Mouse (Mus musculus): ENCODE measurements around the gene Cox20. TPM values are rescaled to one million over a fixed set of nuclear protein-coding genes. Genes with fewer than 3 reads are reported as not detected.

Gene Cox20
- polyA plus RNA-seq, 1 experiment, result 82.0 TPM

DNA sequence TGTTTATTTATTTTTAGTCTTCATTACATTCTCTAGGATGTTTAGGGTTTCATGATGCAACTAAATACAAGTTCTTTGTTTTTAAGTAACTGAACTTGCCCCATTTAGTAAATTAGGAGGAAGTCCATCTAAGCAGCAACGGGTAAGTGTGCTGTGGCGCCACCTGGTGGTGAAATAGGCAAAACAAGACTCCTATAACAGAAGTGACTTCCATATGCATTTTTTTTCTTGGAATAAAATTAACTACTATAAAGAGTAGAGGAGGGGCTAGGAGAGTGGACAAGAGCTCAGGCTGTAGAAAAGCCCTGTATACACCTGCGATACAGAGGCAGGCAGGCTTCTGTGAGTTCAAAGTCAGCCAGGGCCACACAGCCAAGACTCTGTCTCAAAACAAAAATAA lies 15.5 kb upstream of the Cox20 start:
- no peak for TF ChIP-seq POLR2A (IDR thresholded peaks at IDR 0.05; ENCODE audit: borderline replicate concordance, extremely low read depth, insufficient read depth, insufficient read length, poor library complexity, severe bottlenecking)
- peak; percentile 71; the same call in 1 of the 2 replicates for TF ChIP-seq CTCF (IDR thresholded peaks at IDR 0.05; ENCODE audit: borderline replicate concordance, extremely low read depth, insufficient read depth, insufficient read length)
- DNase-seq (ENCODE audit: low read depth), result peak; percentile 84

- no peak for DNase-seq (ENCODE audit: low read depth)
- TF ChIP-seq CTCF (IDR thresholded peaks at IDR 0.05; ENCODE audit: borderline replicate concordance, extremely low read depth, insufficient read depth, insufficient read length) (no peak), POLR2A (IDR thresholded peaks at IDR 0.05; ENCODE audit: borderline replicate concordance, extremely low read depth, insufficient read depth, insufficient read length, poor library complexity, severe bottlenecking) (no peak)
These were observed 9.4 kb upstream of the Cox20 start for GRCm38 (mm10) chr1:178309487-178309886.

- no peak for TF ChIP-seq POLR2A (IDR thresholded peaks at IDR 0.05; ENCODE audit: borderline replicate concordance, extremely low read depth, insufficient read depth, insufficient read length, poor library complexity, severe bottlenecking)
- TF ChIP-seq CTCF (IDR thresholded peaks at IDR 0.05; ENCODE audit: borderline replicate concordance, extremely low read depth, insufficient read depth, insufficient read length), result no peak
- DNase-seq (ENCODE audit: low read depth), result no peak
These were observed 8.8 kb upstream of the Cox20 start for GRCm38 (mm10) chr1:178310128-178310527.

DNA sequence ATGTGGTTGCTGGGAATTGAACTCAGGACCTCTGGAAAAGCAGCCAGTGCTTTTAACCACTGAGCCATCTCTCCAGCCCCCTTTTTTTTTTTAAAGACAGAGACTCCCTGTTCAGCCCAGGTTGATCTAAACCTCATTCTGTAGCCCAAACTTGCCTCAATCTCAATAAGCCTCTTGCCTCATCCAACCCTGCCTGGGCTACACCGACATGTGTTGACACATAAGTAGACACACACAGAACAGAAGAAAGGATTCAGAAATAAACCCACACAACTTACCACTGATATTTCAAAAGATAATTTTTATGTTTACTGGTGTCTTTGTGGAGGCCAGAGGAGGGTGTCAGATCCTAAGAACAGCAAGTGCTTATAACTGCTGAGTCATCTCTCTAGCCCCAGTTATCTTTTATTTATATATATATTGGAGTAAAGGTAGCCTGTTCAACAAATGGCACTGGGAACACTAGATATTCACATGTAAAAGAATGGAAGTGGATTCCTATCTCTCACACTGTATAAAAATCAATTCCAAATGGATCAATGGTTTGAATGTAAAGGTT lies 5.8 kb upstream of the Cox20 start:
- no peak for DNase-seq (ENCODE audit: low read depth)
- TF ChIP-seq CTCF (IDR thresholded peaks at IDR 0.05; ENCODE audit: borderline replicate concordance, extremely low read depth, insufficient read depth, insufficient read length), result no peak
- no peak for TF ChIP-seq POLR2A (IDR thresholded peaks at IDR 0.05; ENCODE audit: borderline replicate concordance, extremely low read depth, insufficient read depth, insufficient read length, poor library complexity, severe bottlenecking)

DNA sequence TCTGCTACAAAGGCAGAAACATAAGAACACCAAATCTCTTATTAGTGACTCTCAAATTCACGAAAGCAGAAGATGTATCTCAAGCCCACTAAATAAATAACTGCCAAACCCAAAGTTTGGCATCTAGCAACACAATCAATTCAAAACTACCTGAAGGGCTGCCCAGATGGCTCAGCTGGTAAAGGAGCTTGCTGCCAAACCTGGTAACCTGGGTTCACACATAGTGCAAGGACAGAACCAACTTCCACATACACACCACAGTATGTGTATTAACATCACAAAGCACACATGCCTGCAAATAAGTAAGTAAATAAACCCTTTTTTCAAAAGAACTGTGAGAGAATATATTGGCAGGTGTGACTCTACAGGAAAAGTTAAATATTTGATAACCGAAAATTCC lies 4.7 kb upstream of the Cox20 start:
- no peak for DNase-seq (ENCODE audit: low read depth)
- TF ChIP-seq CTCF (IDR thresholded peaks at IDR 0.05; ENCODE audit: borderline replicate concordance, extremely low read depth, insufficient read depth, insufficient read length), result no peak
- TF ChIP-seq POLR2A (IDR thresholded peaks at IDR 0.05; ENCODE audit: borderline replicate concordance, extremely low read depth, insufficient read depth, insufficient read length, poor library complexity, severe bottlenecking), result no peak

- DNase-seq (ENCODE audit: low read depth), result peak; percentile 59
These were observed 1.5 kb upstream of the Cox20 start for GRCm38 (mm10) chr1:178317275-178318001.

GRCm38 (mm10) chr1:178318002-178318388 lies 935 bp upstream of the Cox20 start:
- TF ChIP-seq CTCF (IDR thresholded peaks at IDR 0.05; ENCODE audit: borderline replicate concordance, extremely low read depth, insufficient read depth, insufficient read length) (no peak), POLR2A (IDR thresholded peaks at IDR 0.05; ENCODE audit: borderline replicate concordance, extremely low read depth, insufficient read depth, insufficient read length, poor library complexity, severe bottlenecking) (no peak)
- peak; percentile 97 for DNase-seq (ENCODE audit: low read depth)

More at GRCm38 (mm10) chr1:178317275-178318001, 1.5 kb upstream of the Cox20 start:
- TF ChIP-seq POLR2A (IDR thresholded peaks at IDR 0.05; ENCODE audit: borderline replicate concordance, extremely low read depth, insufficient read depth, insufficient read length, poor library complexity, severe bottlenecking) (no peak), CTCF (IDR thresholded peaks at IDR 0.05; ENCODE audit: borderline replicate concordance, extremely low read depth, insufficient read depth, insufficient read length) (no peak)

GRCm38 (mm10) chr1:178319295-178320037 lies 536 bp downstream of the Cox20 start:
- TF ChIP-seq POLR2A (IDR thresholded peaks at IDR 0.05; ENCODE audit: borderline replicate concordance, extremely low read depth, insufficient read depth, insufficient read length, poor library complexity, severe bottlenecking), result no peak

GRCm38 (mm10) chr1:178320038-178320722 lies 1.2 kb downstream of the Cox20 start:
- TF ChIP-seq POLR2A (IDR thresholded peaks at IDR 0.05; ENCODE audit: borderline replicate concordance, extremely low read depth, insufficient read depth, insufficient read length, poor library complexity, severe bottlenecking), result no peak
- no peak for TF ChIP-seq CTCF (IDR thresholded peaks at IDR 0.05; ENCODE audit: borderline replicate concordance, extremely low read depth, insufficient read depth, insufficient read length)
- DNase-seq (ENCODE audit: low read depth), result peak; percentile 58

More at GRCm38 (mm10) chr1:178319295-178320037, 536 bp downstream of the Cox20 start:
- DNase-seq (ENCODE audit: low read depth), result no peak

DNA sequence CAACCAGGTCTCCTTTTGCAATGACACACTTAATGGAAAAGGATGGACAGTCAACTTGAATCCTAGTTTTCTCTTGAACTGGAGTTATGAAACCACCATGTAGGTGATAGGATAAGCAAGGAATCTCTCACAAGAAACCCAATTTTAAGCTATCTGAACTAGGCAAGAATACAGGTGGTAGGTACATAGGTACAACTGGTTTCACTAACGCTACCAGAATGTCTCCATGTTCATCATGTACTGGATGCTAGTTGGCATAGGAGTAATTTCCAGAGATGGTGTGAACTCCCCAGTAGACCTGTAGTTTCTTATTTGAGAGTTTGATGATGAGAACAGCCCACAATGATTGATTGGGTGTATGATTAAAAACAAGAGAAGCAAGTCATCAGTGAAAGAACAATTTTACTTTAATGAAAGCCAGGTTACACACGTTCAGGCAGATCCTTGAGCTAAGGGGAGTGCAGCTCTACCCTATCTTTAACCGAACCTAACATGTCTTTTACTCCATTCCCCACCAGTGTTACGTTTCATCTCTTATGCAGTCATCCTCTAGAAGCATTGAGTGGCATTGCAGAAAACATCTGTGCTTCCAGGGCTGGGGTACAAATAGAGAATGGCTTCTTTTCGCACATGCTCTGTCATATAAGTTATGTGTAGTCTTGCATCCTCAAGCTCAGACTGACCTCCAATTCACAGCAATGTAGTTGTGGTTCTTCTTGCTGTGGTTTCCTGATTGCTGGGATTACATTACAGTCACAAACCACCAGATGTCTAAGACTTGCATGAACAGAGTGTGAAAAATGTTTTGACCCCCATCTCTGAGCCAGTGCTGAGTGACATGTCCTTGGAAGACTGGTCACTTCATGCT lies 2.0 kb downstream of the Cox20 start:
- peak; percentile 58 for DNase-seq (ENCODE audit: low read depth)
- no peak for TF ChIP-seq CTCF (IDR thresholded peaks at IDR 0.05; ENCODE audit: borderline replicate concordance, extremely low read depth, insufficient read depth, insufficient read length)
- TF ChIP-seq POLR2A (IDR thresholded peaks at IDR 0.05; ENCODE audit: borderline replicate concordance, extremely low read depth, insufficient read depth, insufficient read length, poor library complexity, severe bottlenecking), result no peak
